Mouse (Mus musculus) kidney, embryonic 14.5 days (tissue): ENCODE data around the gene B3gnt9. TPM values are rescaled to one million over a fixed set of nuclear protein-coding genes. Genes with fewer than 3 reads are reported as not detected.
A peak's percentile ranks its signal among the peaks of the same experiment; 100 is the strongest.
"Not testable (repeated sequence)": the region's sequence is repeated elsewhere in the genome, so short reads cannot be mapped to it uniquely, and the experiment has no call there.

Experiments
- ATAC-seq: fragments of 200-750 bp; cut with Nextera tagmentation; 2 replicates; pipeline ENCODE4 v1.8.0; 2017; ENCODE audit warnings: moderate number of reproducible peaks, mild to moderate bottlenecking, moderate TSS enrichment, moderate library complexity; ENCODE audit not compliant: low FRiP score, low TSS enrichment
- H3K27ac ChIP-seq: fragments of 300-500 bp; sonication (generic); 2 replicates; pipeline ENCODE4 v1.5.1; 2014; ENCODE audit warnings: low read depth, mild to moderate bottlenecking, low read length, moderate library complexity, mixed read lengths
- H3K27me3 ChIP-seq: fragments of 300-500 bp; sonication (generic); 2 replicates; pipeline ENCODE4 v1.6.1; 2014; ENCODE audit warnings: mild to moderate bottlenecking, low read length; ENCODE audit not compliant: control insufficient read depth, insufficient read depth
- H3K36me3 ChIP-seq: fragments of 300-500 bp; sonication (generic); 2 replicates; pipeline ENCODE4 v1.6.1; 2014; ENCODE audit warnings: low read length, mixed read lengths; ENCODE audit not compliant: control insufficient read depth, insufficient read depth
- H3K4me1 ChIP-seq: fragments of 300-500 bp; sonication (generic); 2 replicates; pipeline ENCODE4 v1.6.1; 2014; ENCODE audit warnings: low read length, mixed read lengths; ENCODE audit not compliant: control insufficient read depth, insufficient read depth
- H3K4me2 ChIP-seq: fragments of 300-500 bp; sonication (generic); replicated peaks from 2 replicates; pipeline ENCODE4 v1.6.1; 2014; ENCODE audit warnings: low read depth, mild to moderate bottlenecking, low read length
- H3K4me3 ChIP-seq: fragments of 300-500 bp; sonication (generic); 2 replicates; pipeline ENCODE4 v1.5.1; 2014; ENCODE audit warnings: mild to moderate bottlenecking, low read length
- H3K9ac ChIP-seq: fragments of 300-500 bp; sonication (generic); 2 replicates; pipeline ENCODE4 v1.6.1; 2014; ENCODE audit warnings: low read depth, mild to moderate bottlenecking, low read length, moderate library complexity
- H3K9me3 ChIP-seq: fragments of 300-500 bp; sonication (generic); 2 replicates; pipeline ENCODE4 v1.6.1; 2016; ENCODE audit warnings: low read length; ENCODE audit not compliant: control insufficient read depth
- WGBS: fragments of 180-500 bp; shearing (Covaris S2); extraction: QIAGEN DNeasy Blood & Tissue Kit; methylation state at CpG from one replicate; pipeline ENCODE4 v1.1.7; 2014; 5-methylcytosine and 5-hydroxymethylcytosine counted together
- polyA plus RNA-seq: library from polyadenylated mRNA; unstranded; fragments of >200 nt; fragmentation: Nextera tagmentation; extraction: Ambion mirVana; gene quantifications from 2 replicates; pipeline ENCODE4 v1.2.1, GENCODE M21; 2014

B3gnt9 gene
- polyA plus RNA-seq, 1 experiment from 2014 or later, result 7.3 TPM

DNA sequence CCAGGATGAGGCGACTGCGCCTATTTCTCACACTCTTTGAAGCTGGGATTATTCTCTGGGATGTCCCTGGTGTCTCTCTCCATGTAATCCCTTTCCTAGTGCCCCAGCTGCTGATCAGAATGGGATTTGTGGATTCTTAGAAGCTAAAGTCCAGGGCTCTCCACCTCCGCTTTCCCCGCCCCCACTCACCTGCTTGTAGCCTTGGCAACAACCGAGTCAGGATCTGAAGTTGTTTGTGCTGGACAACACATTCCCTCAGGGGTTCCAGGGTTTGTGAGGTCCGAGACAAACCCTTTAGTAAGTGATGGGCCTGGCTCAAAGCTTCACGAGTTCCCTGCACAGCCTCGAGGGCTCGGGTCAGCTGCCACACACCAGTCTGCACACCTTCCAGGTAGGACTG is 39.8 kb upstream of the B3gnt9 start:
- peaks cover 22% of the 10 kb centered on the region for H3K4me1 ChIP-seq
- peaks cover 11% of the 10 kb centered on the region for H3K36me3 ChIP-seq
- no peaks in the 10 kb centered on the region for H3K9me3 ChIP-seq
- no peak overlapping the region for H3K27ac ChIP-seq
- no peak for ATAC-seq
- 0 out of 2 replicates have a peak overlapping the region, but pooled peaks have one; percentile 16 for H3K4me3 ChIP-seq
- 72% methylated on average over 9 of the region's 9 CpGs for WGBS
- peaks cover 9% of the 10 kb centered on the region; the same call in 1 of the 2 replicates for H3K27me3 ChIP-seq
- H3K4me2 ChIP-seq, result peak overlapping the region; percentile 29; the same call in 1 of the 2 replicates
- no peak overlapping the region for H3K9ac ChIP-seq

DNA sequence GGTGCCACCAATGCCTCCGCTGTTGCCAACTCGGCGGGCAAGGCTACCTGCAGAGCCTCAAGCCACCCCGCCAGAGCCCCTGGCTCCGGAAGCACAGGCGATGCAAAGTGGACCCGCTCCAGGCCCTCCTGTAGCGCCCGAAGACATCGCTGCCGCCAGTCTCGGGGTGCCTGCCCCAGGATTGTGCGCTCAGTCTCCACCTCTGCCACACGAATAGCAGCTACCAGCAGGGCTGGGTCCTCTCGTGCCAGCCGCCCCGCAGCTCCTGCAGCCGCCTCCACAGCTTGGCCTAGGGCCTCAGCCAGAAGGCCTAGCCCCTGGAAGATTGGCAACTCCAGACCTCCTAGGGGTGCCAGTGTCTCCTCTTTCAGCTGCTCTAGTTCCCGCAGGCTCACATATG is 38.5 kb upstream of the B3gnt9 start:
- no peak overlapping the region for H3K4me3 ChIP-seq
- H3K9ac ChIP-seq, result no peak overlapping the region
- no peak overlapping the region for H3K4me2 ChIP-seq
- H3K36me3 ChIP-seq, result no peaks in the 10 kb centered on the region
- H3K4me1 ChIP-seq, result peaks cover 22% of the 10 kb centered on the region
- no peak overlapping the region for H3K27ac ChIP-seq
- WGBS, result 72% methylated on average over 19 of the region's 19 CpGs
- H3K9me3 ChIP-seq, result no peaks in the 10 kb centered on the region
- ATAC-seq, result no peak
- H3K27me3 ChIP-seq, result peaks cover 9% of the 10 kb centered on the region; the same call in 1 of the 2 replicates

DNA sequence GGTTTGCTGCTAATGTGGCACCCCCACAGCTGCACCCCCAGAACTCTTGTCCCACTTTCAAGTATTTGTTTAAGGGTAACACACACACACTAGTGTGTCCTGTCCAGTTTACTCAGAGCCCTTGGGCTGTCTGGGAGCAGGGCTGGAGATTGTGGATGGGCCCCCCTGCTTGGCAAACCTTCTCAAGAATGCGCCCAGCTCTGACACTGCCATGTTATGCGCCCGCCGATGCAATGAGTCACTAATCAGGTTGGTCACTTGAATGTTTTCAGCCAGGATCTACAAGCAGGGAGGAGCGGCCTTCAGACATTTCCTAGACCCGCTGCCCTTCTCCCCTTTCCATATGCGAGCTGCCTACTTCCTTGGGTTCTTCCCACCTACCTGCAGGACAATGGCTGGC is 37.5 kb upstream of the B3gnt9 start:
- no peak overlapping the region for H3K9ac ChIP-seq
- peaks cover 25% of the 10 kb centered on the region for H3K4me1 ChIP-seq
- no peak overlapping the region for H3K4me3 ChIP-seq
- WGBS, result 86% methylated on average over 7 of the region's 7 CpGs
- no peaks in the 10 kb centered on the region for H3K36me3 ChIP-seq
- H3K4me2 ChIP-seq, result no peak overlapping the region
- H3K9me3 ChIP-seq, result no peaks in the 10 kb centered on the region
- ATAC-seq, result no peak
- H3K27ac ChIP-seq, result no peak overlapping the region
- H3K27me3 ChIP-seq, result peaks cover 9% of the 10 kb centered on the region; the same call in 1 of the 2 replicates

DNA sequence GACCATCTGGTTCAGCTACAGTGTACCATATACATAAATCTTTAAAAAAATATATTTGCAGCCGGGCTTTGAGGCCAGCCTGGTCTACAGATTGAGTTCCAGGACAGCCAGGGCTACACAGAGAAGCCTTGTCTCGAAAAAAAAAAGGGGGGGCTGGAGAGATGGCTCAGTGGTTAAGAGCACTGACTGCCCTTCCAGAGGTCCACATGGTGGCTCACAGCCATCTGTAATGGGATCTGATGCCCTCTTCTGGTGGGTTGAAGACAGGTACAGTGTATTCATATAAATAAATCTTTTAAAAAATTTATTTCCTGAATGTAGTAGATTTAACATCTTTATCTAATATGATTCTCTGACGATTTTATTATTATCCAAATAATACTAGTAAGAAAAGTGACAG is 36.8 kb upstream of the B3gnt9 start:
- H3K27me3 ChIP-seq, H3K9ac ChIP-seq, H3K27ac ChIP-seq, H3K9me3 ChIP-seq, H3K36me3 ChIP-seq, H3K4me2 ChIP-seq, ATAC-seq, H3K4me3 ChIP-seq: not testable (repeated sequence)
- 70% methylated on average over 3 of the region's 3 CpGs for WGBS
- H3K4me1 ChIP-seq, result peaks cover 22% of the 10 kb centered on the region

DNA sequence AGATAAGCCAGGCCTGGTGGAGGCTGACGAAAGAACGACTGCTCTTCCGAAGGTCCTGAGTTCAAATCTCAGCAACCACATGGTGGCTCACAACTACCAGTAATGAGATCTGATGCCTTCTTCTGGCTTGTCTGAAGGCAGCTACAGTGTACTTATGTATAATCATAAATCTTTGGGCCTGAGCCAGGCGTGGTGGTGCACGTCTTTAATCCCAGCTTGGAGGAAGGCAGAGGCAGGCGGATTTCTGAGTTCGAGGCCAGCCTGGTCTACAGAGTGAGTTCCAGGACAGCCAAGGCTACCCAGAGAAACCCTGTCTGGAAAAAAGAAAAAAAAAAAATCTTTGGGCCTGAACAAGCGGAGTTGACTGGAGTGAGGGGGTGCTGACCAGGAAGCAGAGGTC is 36.4 kb upstream of the B3gnt9 start:
- H3K9ac ChIP-seq, H3K4me2 ChIP-seq, ATAC-seq, H3K36me3 ChIP-seq, H3K27ac ChIP-seq, H3K9me3 ChIP-seq, H3K4me3 ChIP-seq, H3K27me3 ChIP-seq: not testable (repeated sequence)
- 83% methylated on average over 8 of the region's 8 CpGs for WGBS
- H3K4me1 ChIP-seq, result peaks cover 22% of the 10 kb centered on the region

DNA sequence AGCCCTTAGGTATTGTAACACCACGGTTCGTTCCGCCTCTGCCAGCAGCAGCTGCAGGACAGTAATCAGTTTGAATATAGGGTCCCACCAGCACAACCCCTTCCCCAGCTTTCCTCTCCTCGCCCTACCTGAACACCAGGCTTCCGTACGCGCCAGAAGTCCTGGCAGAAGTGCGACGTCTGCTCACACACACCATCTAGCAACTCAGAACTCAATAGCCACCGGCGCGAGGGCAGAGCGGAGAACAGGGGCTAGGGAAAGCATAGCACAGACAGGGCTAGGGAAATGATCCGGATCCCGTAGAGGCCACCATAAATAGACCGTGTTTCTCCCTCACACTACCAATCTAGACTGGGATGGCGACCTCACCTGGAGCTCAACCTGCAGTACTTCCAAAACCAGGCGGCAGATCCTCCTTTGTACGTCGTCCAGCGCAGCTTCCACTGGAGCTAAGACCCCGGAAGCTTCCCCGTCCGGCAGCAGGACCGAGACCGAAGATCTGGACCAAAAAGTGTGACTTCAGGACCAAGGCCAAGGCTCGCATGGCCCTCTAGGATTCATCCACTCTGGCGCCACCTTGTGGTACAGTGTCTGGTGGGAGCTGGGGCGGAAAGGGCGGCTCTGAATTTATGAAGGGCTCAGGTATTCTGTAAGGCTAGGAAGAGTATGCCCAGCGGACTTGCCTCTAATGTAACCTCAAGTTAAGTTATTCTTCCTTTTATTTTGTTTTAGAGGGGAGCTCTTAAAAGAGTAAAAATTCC is 35.8 kb upstream of the B3gnt9 start:
- ATAC-seq, result no peak
- 9% methylated on average over 31 of the region's 31 CpGs for whole genome bisulfite sequencing
- H3K27ac ChIP-seq, result no peak overlapping the region
- peak overlapping the region; percentile 6; the same call in 1 of the 2 replicates for H3K4me3 ChIP-seq
- peaks cover 22% of the 10 kb centered on the region for H3K4me1 ChIP-seq
- H3K36me3 ChIP-seq, result no peaks in the 10 kb centered on the region
- peak overlapping the region; percentile 87 for H3K4me2 ChIP-seq
- H3K9me3 ChIP-seq, result no peaks in the 10 kb centered on the region
- H3K27me3 ChIP-seq, result peaks cover 9% of the 10 kb centered on the region; the same call in 1 of the 2 replicates
- no peak overlapping the region for H3K9ac ChIP-seq

DNA sequence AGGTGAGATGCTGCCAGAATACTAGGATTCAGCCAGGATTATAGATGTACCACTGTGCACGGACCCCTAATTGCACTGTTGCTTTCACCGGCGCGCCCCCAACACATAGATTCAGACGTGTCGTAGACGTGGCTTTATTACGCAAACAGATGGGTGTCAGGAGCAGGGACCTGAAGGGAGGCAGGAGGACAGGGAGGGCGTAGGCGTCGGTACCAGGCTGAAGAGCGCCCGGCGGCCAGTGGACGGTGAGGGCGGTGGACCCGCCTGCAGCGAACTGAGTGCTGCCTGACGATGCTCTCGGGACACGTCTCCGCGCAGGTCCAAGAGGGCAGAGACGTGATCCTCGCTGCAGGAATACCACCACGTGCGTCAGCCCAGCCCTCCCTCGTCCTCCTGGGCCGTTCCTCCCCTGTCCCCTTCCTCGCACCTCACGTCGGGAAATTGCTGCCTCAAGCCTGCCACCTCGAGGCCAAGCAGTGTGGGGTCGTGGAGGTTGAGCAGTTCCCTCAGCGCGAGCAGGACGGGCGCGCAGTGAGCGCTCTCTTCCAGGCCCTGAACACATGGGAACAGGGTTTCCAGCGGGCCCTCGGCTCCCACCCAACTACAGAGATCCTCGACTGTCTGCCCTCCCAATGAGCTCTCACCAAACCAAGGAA is 35.0 kb upstream of the B3gnt9 start, which contains the start of gene 4931428F04Rik:
4931428F04Rik (minus strand) TSS at position 60 of the 656 bp plus-strand sequence.
- H3K27ac ChIP-seq, result peak within 1 kb of the TSS; percentile 76
- peaks cover 22% of the 10 kb centered on the region for H3K4me1 ChIP-seq
- H3K9me3 ChIP-seq, result no peaks in the 10 kb centered on the region
- peak; percentile 30 for ATAC-seq
- peak within 1 kb of the TSS; percentile 87 for H3K4me2 ChIP-seq
- peak within 1 kb of the TSS; percentile 56 for H3K4me3 ChIP-seq
- H3K36me3 ChIP-seq, result no peaks in the 10 kb centered on the region; the same call in 1 of the 2 replicates
- peak within 1 kb of the TSS; percentile 60 for H3K9ac ChIP-seq
- peaks cover 9% of the 10 kb centered on the region; the same call in 1 of the 2 replicates for H3K27me3 ChIP-seq
- 3% methylated on average over 43 of the region's 43 CpGs for WGBS

DNA sequence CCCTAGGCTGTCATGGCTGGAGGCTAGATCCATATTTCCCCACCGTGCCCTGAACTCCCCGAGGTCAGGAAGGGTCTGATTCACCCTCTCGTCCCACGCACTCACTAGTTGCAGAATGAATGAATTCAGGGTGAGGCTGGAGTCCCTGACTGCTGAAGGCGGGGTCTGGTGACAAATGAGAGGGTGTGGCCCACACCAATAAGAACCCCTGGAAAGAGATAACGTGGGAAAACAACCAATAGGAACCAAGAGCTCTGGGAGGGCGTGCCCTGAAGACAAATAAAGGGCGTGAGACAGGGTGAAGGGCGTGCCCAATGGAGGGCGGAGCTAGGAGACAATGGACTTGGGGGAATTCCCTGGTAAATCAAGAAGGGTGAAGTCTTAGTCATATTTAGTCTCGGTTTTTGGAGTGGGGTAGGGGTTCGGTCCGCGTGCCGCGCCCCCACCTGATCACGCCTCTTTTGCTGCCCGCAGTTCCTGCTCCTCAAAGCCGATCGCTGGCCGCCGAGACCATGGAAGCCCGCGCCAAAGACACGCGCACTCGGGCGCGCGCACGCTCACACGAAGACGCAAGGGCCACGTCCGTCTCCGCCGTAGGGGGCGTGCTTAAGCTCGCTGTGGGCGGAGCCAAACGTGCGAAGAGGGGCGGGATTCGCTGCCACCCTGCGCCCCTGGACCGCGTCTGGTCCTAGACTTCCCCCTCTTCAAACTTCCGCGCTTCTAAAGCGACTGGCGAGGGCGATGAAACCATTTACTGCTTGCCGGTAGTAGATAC is 34.2 kb upstream of the B3gnt9 start:
- peak overlapping the region; percentile 60 for H3K9ac ChIP-seq
- H3K27me3 ChIP-seq, result peaks cover 9% of the 10 kb centered on the region; the same call in 1 of the 2 replicates
- H3K4me3 ChIP-seq, result peak overlapping the region; percentile 56
- peak; percentile 93 for ATAC-seq
- no peaks in the 10 kb centered on the region for H3K9me3 ChIP-seq
- H3K27ac ChIP-seq, result peak overlapping the region; percentile 76
- H3K36me3 ChIP-seq, result no peaks in the 10 kb centered on the region; the same call in 1 of the 2 replicates
- under 1% methylated on average over 53 of the region's 53 CpGs for WGBS
- peak overlapping the region; percentile 87 for H3K4me2 ChIP-seq
- peaks cover 22% of the 10 kb centered on the region for H3K4me1 ChIP-seq
